Comparison of ENCODE assay signal across 8 mouse cellular contexts in the genomic region with DNA sequence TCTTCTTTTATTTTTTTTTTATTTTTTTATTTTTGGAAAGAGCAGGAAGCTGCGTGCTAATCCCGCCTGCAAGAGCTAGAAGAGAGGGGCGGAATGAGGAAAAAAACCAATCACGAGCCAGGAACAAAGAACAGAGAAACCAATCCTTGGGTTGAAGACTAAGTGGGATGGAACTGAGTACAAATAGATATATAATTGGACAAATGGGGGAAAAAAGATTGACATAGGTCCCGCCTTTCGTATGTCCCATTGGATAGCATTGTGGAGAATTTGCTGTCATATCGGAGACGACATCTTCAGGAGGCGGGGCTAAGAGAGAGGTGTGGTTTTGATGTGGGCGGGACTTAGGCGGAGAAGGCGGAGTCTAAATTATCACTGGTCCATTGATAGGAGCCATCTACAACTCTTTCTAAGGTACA. TPM values are rescaled to one million over a fixed set of nuclear protein-coding genes. Genes with fewer than 3 reads are reported as not detected.
DNase-seq lines count a peak whose midpoint lies in the region; ATAC-seq and TF ChIP-seq lines count a peak whose summit lies in the region.

No protein-coding gene starts in this region.

- no peak for TF ChIP-seq POLR2A in bone marrow macrophage, adult 2 months (IDR thresholded peaks at IDR 0.05; ENCODE audit: borderline replicate concordance, low read depth, low read length)
- no peak for TF ChIP-seq POLR2A in embryonic fibroblast, embryonic 13.5 days (IDR thresholded peaks at IDR 0.05; ENCODE audit: low read depth, low read length)

- H3K4me2 ChIP-seq in kidney, embryonic 14.5 days (replicated peaks; ENCODE audit: low read depth, low read length): peak overlapping the region; percentile 22; the same call in 1 of the 2 replicates
- H3K4me2 ChIP-seq in limb, embryonic 15.5 days: peak overlapping the region; percentile 71

- peak overlapping the region; percentile 48 for H3K4me3 ChIP-seq in bone marrow macrophage, adult 2 months (ENCODE audit: insufficient read depth, low read length)
- H3K4me3 ChIP-seq in embryonic fibroblast, embryonic 13.5 days (ENCODE audit: insufficient read depth, low read length): peak overlapping the region; percentile 23; the same call in 1 of the 2 replicates
- H3K4me3 ChIP-seq in kidney, embryonic 14.5 days (ENCODE audit: low read length): peak overlapping the region; percentile 89
- peak overlapping the region; percentile 80 for H3K4me3 ChIP-seq in limb, embryonic 15.5 days

- WGBS in kidney, embryonic 14.5 days: under 1% methylated on average over 12 of the region's 12 CpGs
- WGBS in limb, embryonic 15.5 days: under 1% methylated on average over 12 of the region's 12 CpGs

- no peak for TF ChIP-seq CTCF in bone marrow macrophage, adult 2 months (IDR thresholded peaks at IDR 0.05; ENCODE audit: low read depth, low read length)
- no peak for TF ChIP-seq CTCF in embryonic fibroblast, embryonic 13.5 days (IDR thresholded peaks at IDR 0.05; ENCODE audit: borderline replicate concordance, insufficient read depth, low read length)

- peaks cover 15% of the 10 kb centered on the region for H3K4me1 ChIP-seq in bone marrow macrophage, adult 2 months (ENCODE audit: control insufficient read depth, insufficient read depth, low read length)
- peaks cover 19% of the 10 kb centered on the region for H3K4me1 ChIP-seq in embryonic fibroblast, embryonic 13.5 days (ENCODE audit: control insufficient read depth, insufficient read depth, low read length)
- peaks cover 15% of the 10 kb centered on the region for H3K4me1 ChIP-seq in kidney, embryonic 14.5 days (ENCODE audit: control insufficient read depth, insufficient read depth, low read length)
- peaks cover 23% of the 10 kb centered on the region for H3K4me1 ChIP-seq in limb, embryonic 15.5 days

- H3K9ac ChIP-seq in kidney, embryonic 14.5 days (ENCODE audit: low read depth, low read length): no peak overlapping the region; the same call in 1 of the 2 replicates
- no peak overlapping the region for H3K9ac ChIP-seq in limb, embryonic 15.5 days

- H3K27ac ChIP-seq in bone marrow macrophage, adult 2 months (ENCODE audit: insufficient read depth, low read depth, low read length): peak overlapping the region; percentile 41; the same call in 1 of the 2 replicates
- no peak overlapping the region for H3K27ac ChIP-seq in embryonic fibroblast, embryonic 13.5 days (ENCODE audit: insufficient read depth, low read length)
- peak overlapping the region; percentile 38; the same call in 1 of the 2 replicates for H3K27ac ChIP-seq in kidney, embryonic 14.5 days (ENCODE audit: low read depth, low read length)
- peak overlapping the region; percentile 72 for H3K27ac ChIP-seq in limb, embryonic 15.5 days

- H3K36me3 ChIP-seq in kidney, embryonic 14.5 days (ENCODE audit: control insufficient read depth, insufficient read depth, low read length): no peaks in the 10 kb centered on the region
- no peaks in the 10 kb centered on the region for H3K36me3 ChIP-seq in limb, embryonic 15.5 days

- H3K27me3 ChIP-seq in kidney, embryonic 14.5 days (ENCODE audit: control insufficient read depth, insufficient read depth, low read length): no peaks in the 10 kb centered on the region
- no peaks in the 10 kb centered on the region for H3K27me3 ChIP-seq in limb, embryonic 15.5 days

- peak; percentile 91 for ATAC-seq in kidney, embryonic 14.5 days (ENCODE audit: low FRiP score, low TSS enrichment)
- peak; percentile 83 for ATAC-seq in limb, embryonic 15.5 days (ENCODE audit: insufficient number of reproducible peaks, low FRiP score, low TSS enrichment, low read depth)

- DNase-seq in 416B (ENCODE audit: low read depth): peak; percentile 98
- DNase-seq in heart, adult 9 months (ENCODE audit: low spot score in 2 of 2): peak; percentile 95 to 96
- peak; percentile 73 to 85 for DNase-seq in monocyte, adult 2 months (ENCODE audit: low read depth in 1 of 2, low spot score in 2 of 2)
- peak; percentile 87 to 94 for DNase-seq in spleen, postnatal 36 days (ENCODE audit: low spot score in 2 of 2)

- H3K9me3 ChIP-seq in kidney, embryonic 14.5 days (ENCODE audit: control insufficient read depth, low read length): no peaks in the 10 kb centered on the region
- no peaks in the 10 kb centered on the region for H3K9me3 ChIP-seq in limb, embryonic 15.5 days

RNA-seq across cellular contexts. Expression of a gene that starts 0.6 kb away (rescaled TPM):
- polyA plus RNA-seq in bone marrow macrophage, adult 2 months (2012; ENCODE audit: insufficient read depth, insufficient read length, missing spikeins): 13.7 and 19.3 TPM in 2 replicates
- 13.5 and 13.8 TPM in 2 replicates for polyA plus RNA-seq in embryonic fibroblast, embryonic 13.5 days (2011; ENCODE audit: insufficient read length, low read depth, missing spikeins)
- polyA plus RNA-seq in kidney, embryonic 14.5 days (2014; fragmentation: Nextera tagmentation; extraction: Ambion mirVana): 18.3 and 23.3 TPM in 2 replicates
- polyA plus RNA-seq in limb, embryonic 15.5 days (2015; fragmentation: Nextera tagmentation; extraction: Ambion mirVana): 8.6 and 9.5 TPM in 2 replicates

RNA-seq across cellular contexts. Expression of a gene that starts 53.8 kb away (rescaled TPM):
- polyA plus RNA-seq in bone marrow macrophage, adult 2 months (2012; ENCODE audit: insufficient read depth, insufficient read length, missing spikeins): 18.7 and 18.9 TPM in 2 replicates
- polyA plus RNA-seq in embryonic fibroblast, embryonic 13.5 days (2011; ENCODE audit: insufficient read length, low read depth, missing spikeins): 14.7 and 16.2 TPM in 2 replicates
- 47.8 and 50.8 TPM in 2 replicates for polyA plus RNA-seq in kidney, embryonic 14.5 days (2014; fragmentation: Nextera tagmentation; extraction: Ambion mirVana)
- polyA plus RNA-seq in limb, embryonic 15.5 days (2015; fragmentation: Nextera tagmentation; extraction: Ambion mirVana): 36.2 and 40.3 TPM in 2 replicates

Comparison
In these comparisons a context has a peak if more than half of its experiments do, and no peak if none do; other contexts are left out.
1. H3K4me3 ChIP-seq: peak in every context shown above with its lines; median percentile 89 in kidney, embryonic 14.5 days; 80 in limb, embryonic 15.5 days; 48 in bone marrow macrophage, adult 2 months; 23 in embryonic fibroblast, embryonic 13.5 days.